Mouse (Mus musculus): ENCODE results near the gene Gabbr2. TPM values are rescaled to one million over a fixed set of nuclear protein-coding genes. Genes with fewer than 3 reads are reported as not detected.

Gabbr2 gene
- polyA plus RNA-seq, 1 experiment from 2014 or later, result 0.04 TPM

GRCm38 (mm10) chr4:46805910-46806309 is 185.8 kb downstream of the Gabbr2 start:
- H3K9me3 ChIP-seq, result no peaks in the 10 kb centered on the region
- no peaks in the 10 kb centered on the region for H3K36me3 ChIP-seq
- WGBS, result 43% methylated on average over 3 of the region's 3 CpGs
- ATAC-seq (ENCODE audit: borderline replicate concordance, extremely low read depth, low FRiP score, low TSS enrichment), result no peak
- no peak overlapping the region for H3K4me3 ChIP-seq
- H3K4me1 ChIP-seq, result no peaks in the 10 kb centered on the region
- no peaks in the 10 kb centered on the region for H3K27me3 ChIP-seq
- H3K27ac ChIP-seq, result no peak overlapping the region
- H3K9ac ChIP-seq, result no peak overlapping the region
- no peak overlapping the region for H3K4me2 ChIP-seq

GRCm38 (mm10) chr4:46802386-46802785 is 189.3 kb downstream of the Gabbr2 start:
- H3K27me3 ChIP-seq, result no peaks in the 10 kb centered on the region
- H3K4me2 ChIP-seq, result no peak overlapping the region
- no peaks in the 10 kb centered on the region for H3K4me1 ChIP-seq
- WGBS, result 83% methylated on average over 7 of the region's 7 CpGs
- no peak for ATAC-seq (ENCODE audit: borderline replicate concordance, extremely low read depth, low FRiP score, low TSS enrichment)
- no peak overlapping the region for H3K27ac ChIP-seq
- no peaks in the 10 kb centered on the region for H3K36me3 ChIP-seq
- H3K9me3 ChIP-seq, result no peaks in the 10 kb centered on the region
- no peak overlapping the region for H3K9ac ChIP-seq
- H3K4me3 ChIP-seq, result no peak overlapping the region

- Histone ChIP-seq H3K4me1 (no peaks in the 10 kb centered on the region), H3K4me3 (no peak overlapping the region), H3K27me3 (no peaks in the 10 kb centered on the region), H3K4me2 (no peak overlapping the region), H3K27ac (no peak overlapping the region), H3K36me3 (no peaks in the 10 kb centered on the region), H3K9me3 (no peaks in the 10 kb centered on the region), H3K9ac (no peak overlapping the region)
- 24% methylated on average over 4 of the region's 4 CpGs for WGBS
- ATAC-seq (ENCODE audit: borderline replicate concordance, extremely low read depth, low FRiP score, low TSS enrichment), result no peak
Measured at GRCm38 (mm10) chr4:46799904-46800303, 191.8 kb downstream of the Gabbr2 start.

GRCm38 (mm10) chr4:46795707-46796106 is 196.0 kb downstream of the Gabbr2 start:
- no peak overlapping the region for H3K4me2 ChIP-seq
- H3K27ac ChIP-seq, result no peak overlapping the region
- H3K36me3 ChIP-seq, result no peaks in the 10 kb centered on the region
- H3K4me3 ChIP-seq, result no peak overlapping the region
- H3K4me1 ChIP-seq, result no peaks in the 10 kb centered on the region
- no peak for ATAC-seq (ENCODE audit: borderline replicate concordance, extremely low read depth, low FRiP score, low TSS enrichment)
- no peaks in the 10 kb centered on the region for H3K27me3 ChIP-seq
- 51% methylated on average over 7 of the region's 7 CpGs for WGBS
- H3K9ac ChIP-seq, result no peak overlapping the region
- no peaks in the 10 kb centered on the region for H3K9me3 ChIP-seq

- Histone ChIP-seq H3K4me3 (no peak overlapping the region), H3K4me1 (no peaks in the 10 kb centered on the region), H3K27ac (no peak overlapping the region), H3K4me2 (no peak overlapping the region), H3K36me3 (no peaks in the 10 kb centered on the region), H3K27me3 (no peaks in the 10 kb centered on the region), H3K9me3 (no peaks in the 10 kb centered on the region), H3K9ac (no peak overlapping the region)
- 76% methylated on average over 7 of the region's 7 CpGs for WGBS
- ATAC-seq (ENCODE audit: borderline replicate concordance, extremely low read depth, low FRiP score, low TSS enrichment), result no peak
Measured at GRCm38 (mm10) chr4:46794583-46794982, 197.1 kb downstream of the Gabbr2 start.

- WGBS, result 80% methylated on average over 9 of the region's 9 CpGs
- no peaks in the 10 kb centered on the region for H3K27me3 ChIP-seq
- H3K4me1 ChIP-seq, result no peaks in the 10 kb centered on the region
- H3K36me3 ChIP-seq, result no peaks in the 10 kb centered on the region
- no peak overlapping the region for H3K9ac ChIP-seq
- no peaks in the 10 kb centered on the region for H3K9me3 ChIP-seq
- no peak overlapping the region for H3K27ac ChIP-seq
- no peak for ATAC-seq (ENCODE audit: borderline replicate concordance, extremely low read depth, low FRiP score, low TSS enrichment)
- no peak overlapping the region for H3K4me3 ChIP-seq
- H3K4me2 ChIP-seq, result no peak overlapping the region
Measured at GRCm38 (mm10) chr4:46792280-46793026, 199.2 kb downstream of the Gabbr2 start.

- no peak for ATAC-seq (ENCODE audit: borderline replicate concordance, extremely low read depth, low FRiP score, low TSS enrichment)
- WGBS, result 73% methylated on average over 14 of the region's 14 CpGs
- H3K9ac ChIP-seq, result no peak overlapping the region
- no peak overlapping the region for H3K27ac ChIP-seq
- H3K4me2 ChIP-seq, result no peak overlapping the region
- H3K4me1 ChIP-seq, result no peaks in the 10 kb centered on the region
- no peaks in the 10 kb centered on the region for H3K27me3 ChIP-seq
- H3K9me3 ChIP-seq, result no peaks in the 10 kb centered on the region
- H3K36me3 ChIP-seq, result no peaks in the 10 kb centered on the region
- H3K4me3 ChIP-seq, result no peak overlapping the region
Measured at GRCm38 (mm10) chr4:46791268-46791951, 200.3 kb downstream of the Gabbr2 start.

- H3K4me2 ChIP-seq, result no peak overlapping the region
- no peaks in the 10 kb centered on the region for H3K4me1 ChIP-seq
- no peak overlapping the region for H3K9ac ChIP-seq
- H3K9me3 ChIP-seq, result no peaks in the 10 kb centered on the region
- H3K27me3 ChIP-seq, result no peaks in the 10 kb centered on the region
- no peaks in the 10 kb centered on the region for H3K36me3 ChIP-seq
- H3K4me3 ChIP-seq, result no peak overlapping the region
- WGBS, result 31% methylated on average over 9 of the region's 9 CpGs
- no peak overlapping the region for H3K27ac ChIP-seq
- ATAC-seq (ENCODE audit: borderline replicate concordance, extremely low read depth, low FRiP score, low TSS enrichment), result no peak
Measured at GRCm38 (mm10) chr4:46790609-46791267, 200.9 kb downstream of the Gabbr2 start.

GRCm38 (mm10) chr4:46784430-46785049 is 207.1 kb downstream of the Gabbr2 start:
- H3K4me3 ChIP-seq, result no peak overlapping the region
- H3K27ac ChIP-seq, result no peak overlapping the region
- no peaks in the 10 kb centered on the region for H3K36me3 ChIP-seq
- 70% methylated on average over 14 of the region's 14 CpGs for WGBS
- no peaks in the 10 kb centered on the region for H3K27me3 ChIP-seq
- H3K9ac ChIP-seq, result no peak overlapping the region
- no peaks in the 10 kb centered on the region for H3K4me1 ChIP-seq
- H3K9me3 ChIP-seq, result no peaks in the 10 kb centered on the region
- no peak for ATAC-seq (ENCODE audit: borderline replicate concordance, extremely low read depth, low FRiP score, low TSS enrichment)
- no peak overlapping the region for H3K4me2 ChIP-seq

GRCm38 (mm10) chr4:46781109-46781508 is 210.6 kb downstream of the Gabbr2 start:
- Histone ChIP-seq H3K27me3 (no peaks in the 10 kb centered on the region), H3K4me2 (no peak overlapping the region), H3K4me1 (no peaks in the 10 kb centered on the region), H3K9ac (no peak overlapping the region), H3K4me3 (no peak overlapping the region), H3K36me3 (no peaks in the 10 kb centered on the region), H3K27ac (no peak overlapping the region), H3K9me3 (no peaks in the 10 kb centered on the region)
- no peak for ATAC-seq (ENCODE audit: borderline replicate concordance, extremely low read depth, low FRiP score, low TSS enrichment)
- 57% methylated on average over 6 of the region's 6 CpGs for WGBS

- Histone ChIP-seq H3K4me3 (no peak overlapping the region), H3K27me3 (no peaks in the 10 kb centered on the region; the same call in 1 of the 2 replicates), H3K27ac (no peak overlapping the region), H3K36me3 (no peaks in the 10 kb centered on the region), H3K4me1 (no peaks in the 10 kb centered on the region), H3K4me2 (no peak overlapping the region), H3K9ac (no peak overlapping the region), H3K9me3 (no peaks in the 10 kb centered on the region)
- no peak for ATAC-seq (ENCODE audit: borderline replicate concordance, extremely low read depth, low FRiP score, low TSS enrichment)
- 67% methylated on average over 5 of the region's 5 CpGs for WGBS
Measured at GRCm38 (mm10) chr4:46775959-46776358, 215.7 kb downstream of the Gabbr2 start.

- no peak for ATAC-seq (ENCODE audit: borderline replicate concordance, extremely low read depth, low FRiP score, low TSS enrichment)
- H3K4me3 ChIP-seq, result no peak overlapping the region
- 17% methylated on average over 14 of the region's 14 CpGs for WGBS
- no peak overlapping the region for H3K27ac ChIP-seq
- H3K9ac ChIP-seq, result no peak overlapping the region
- H3K4me1 ChIP-seq, result no peaks in the 10 kb centered on the region
- H3K4me2 ChIP-seq, result no peak overlapping the region
- no peaks in the 10 kb centered on the region for H3K36me3 ChIP-seq
- no peaks in the 10 kb centered on the region for H3K9me3 ChIP-seq
- no peaks in the 10 kb centered on the region; the same call in 1 of the 2 replicates for H3K27me3 ChIP-seq
Measured at GRCm38 (mm10) chr4:46774652-46775051, 217.0 kb downstream of the Gabbr2 start.

Data from lung, embryonic 15.5 days (tissue).